Mouse (Mus musculus): ENCODE data around the gene Kcnip3. TPM values are rescaled to one million over a fixed set of nuclear protein-coding genes. Genes with fewer than 3 reads are reported as not detected.
A peak's percentile ranks its signal among the peaks of the same experiment; 100 is the strongest.

Kcnip3 gene
- total and polyA plus RNA-seq, 3 experiments: 0.22 TPM; not detected in 2

- H3K27me3 ChIP-seq (ENCODE audit: control insufficient read depth in 1 of 2, insufficient read depth in 2 of 2, low read length in 2 of 2): no peaks in the 10 kb centered on the region; a peak in 2 of 4 replicates
- H3K4me1 ChIP-seq (ENCODE audit: control insufficient read depth in 1 of 2, insufficient read depth in 2 of 2, low read length in 2 of 2): no peaks in the 10 kb centered on the region
- H3K36me3 ChIP-seq (ENCODE audit: control insufficient read depth in 1 of 2, insufficient read depth in 2 of 2, low read length in 2 of 2): no peaks in the 10 kb centered on the region
- no peaks in the 10 kb centered on the region for H3K79me2 ChIP-seq (ENCODE audit: control insufficient read depth, insufficient read depth, low read length, poor library complexity)
- H3K9me3 ChIP-seq (replicated peaks; ENCODE audit: insufficient read depth, low read length): no peaks in the 10 kb centered on the region
- TF ChIP-seq MYC (IDR thresholded peaks at IDR 0.05; ENCODE audit: low read depth, low read length) (no peak), MXI1 (IDR thresholded peaks at IDR 0.05; ENCODE audit: low read depth, low read length) (no peak)
- DNase-seq (ENCODE audit: low read depth, low spot score): no peak
- no peak overlapping the region for H3K9ac ChIP-seq (ENCODE audit: control insufficient read depth, low read depth, low read length, poor library complexity, severe bottlenecking)
- no peak overlapping the region for H3K27ac ChIP-seq (ENCODE audit: control insufficient read depth, low read depth, low read length)
- H3K4me3 ChIP-seq (ENCODE audit: control insufficient read depth in 1 of 2, insufficient read depth in 1 of 2, low read depth in 2 of 2, low read length in 2 of 2): no peak overlapping the region
Observed at GRCm38 (mm10) chr2:127541697-127542096, 19.8 kb upstream of the Kcnip3 start.

- H3K27me3 ChIP-seq (ENCODE audit: control insufficient read depth in 1 of 2, insufficient read depth in 2 of 2, low read length in 2 of 2): no peaks in the 10 kb centered on the region; a peak in 2 of 4 replicates
- TF ChIP-seq USF2 (IDR thresholded peaks at IDR 0.05; ENCODE audit: borderline replicate concordance in 1 of 2, insufficient read depth in 1 of 2, low read depth in 1 of 2, low read length in 2 of 2) (no peak), BHLHE40 (IDR thresholded peaks at IDR 0.05; ENCODE audit: borderline replicate concordance, low read depth, low read length) (no peak)
- H3K4me3 ChIP-seq (ENCODE audit: control insufficient read depth in 1 of 2, insufficient read depth in 1 of 2, low read depth in 2 of 2, low read length in 2 of 2): no peak within 1 kb of the TSS
Observed at GRCm38 (mm10) chr2:127541185-127541584, 19.3 kb upstream of the Kcnip3 start, which contains the start of gene Prom2. Prom2 (minus strand) TSS chr2:127541467.

GRCm38 (mm10) chr2:127539494-127539893 lies 17.6 kb upstream of the Kcnip3 start:
- H3K79me2 ChIP-seq (ENCODE audit: control insufficient read depth, insufficient read depth, low read length, poor library complexity): no peaks in the 10 kb centered on the region
- no peak overlapping the region for H3K9ac ChIP-seq (ENCODE audit: control insufficient read depth, low read depth, low read length, poor library complexity, severe bottlenecking)
- no peak overlapping the region for H3K4me3 ChIP-seq (ENCODE audit: control insufficient read depth in 1 of 2, insufficient read depth in 1 of 2, low read depth in 2 of 2, low read length in 2 of 2)
- H3K36me3 ChIP-seq (ENCODE audit: control insufficient read depth in 1 of 2, insufficient read depth in 2 of 2, low read length in 2 of 2): no peaks in the 10 kb centered on the region
- H3K27me3 ChIP-seq (ENCODE audit: control insufficient read depth in 1 of 2, insufficient read depth in 2 of 2, low read length in 2 of 2): no peaks in the 10 kb centered on the region; a peak in 2 of 4 replicates
- TF ChIP-seq KAT2A (conservative IDR thresholded peaks at IDR 0.05; ENCODE audit: low read depth, low read length): no peak
- peak; percentile 44 for TF ChIP-seq SMC3 (IDR thresholded peaks at IDR 0.05; ENCODE audit: low read depth, low read length)
- peak; percentile 34 to 44 (median 43) for TF ChIP-seq CTCF (IDR thresholded peaks at IDR 0.05 in 2 of 3, conservative IDR thresholded peaks at IDR 0.05 in 1 of 3; ENCODE audit: control insufficient read depth in 1 of 3, insufficient read depth in 1 of 3, low read depth in 2 of 3, low read length in 3 of 3, poor library complexity in 1 of 3, severe bottlenecking in 1 of 3)
- peak; percentile 5 for TF ChIP-seq RAD21 (IDR thresholded peaks at IDR 0.05; ENCODE audit: low read depth, low read length)
- no peak for TF ChIP-seq MAX (IDR thresholded peaks at IDR 0.05; ENCODE audit: low read length)
- no peaks in the 10 kb centered on the region for H3K4me1 ChIP-seq (ENCODE audit: control insufficient read depth in 1 of 2, insufficient read depth in 2 of 2, low read length in 2 of 2)
- peak; percentile 24 for DNase-seq (ENCODE audit: low read depth, low spot score)
- no peaks in the 10 kb centered on the region for H3K9me3 ChIP-seq (replicated peaks; ENCODE audit: insufficient read depth, low read length)
- no peak overlapping the region for H3K27ac ChIP-seq (ENCODE audit: control insufficient read depth, low read depth, low read length)

More at GRCm38 (mm10) chr2:127541185-127541584, 19.3 kb upstream of the Kcnip3 start, which contains the start of gene Prom2:
- no peak within 1 kb of the TSS for H3K27ac ChIP-seq (ENCODE audit: control insufficient read depth, low read depth, low read length)
- DNase-seq (ENCODE audit: low read depth, low spot score): no peak
- H3K9me3 ChIP-seq (replicated peaks; ENCODE audit: insufficient read depth, low read length): no peaks in the 10 kb centered on the region
- no peaks in the 10 kb centered on the region for H3K79me2 ChIP-seq (ENCODE audit: control insufficient read depth, insufficient read depth, low read length, poor library complexity)
- no peak within 1 kb of the TSS for H3K9ac ChIP-seq (ENCODE audit: control insufficient read depth, low read depth, low read length, poor library complexity, severe bottlenecking)
- no peaks in the 10 kb centered on the region for H3K4me1 ChIP-seq (ENCODE audit: control insufficient read depth in 1 of 2, insufficient read depth in 2 of 2, low read length in 2 of 2)
- no peaks in the 10 kb centered on the region for H3K36me3 ChIP-seq (ENCODE audit: control insufficient read depth in 1 of 2, insufficient read depth in 2 of 2, low read length in 2 of 2)

Data from MEL (cell line).